Mouse (Mus musculus): ENCODE results near the gene Kcnh5.

- TF ChIP-seq CTCF (conservative IDR thresholded peaks at IDR 0.05; ENCODE audit: insufficient read depth, insufficient read length, low read depth, low read length) (no peak), POLR2A (IDR thresholded peaks at IDR 0.05; ENCODE audit: low read depth, low read length) (no peak)
Observed at GRCm38 (mm10) chr12:74854263-74854662, 322.9 kb downstream of the Kcnh5 start.

All from kidney, adult 2 months (tissue).